Mouse (Mus musculus) erythroblast, adult 5-6 weeks (primary cell): ENCODE measurements around the gene Gm10135. TPM values are rescaled to one million over a fixed set of nuclear protein-coding genes. Genes with fewer than 3 reads are reported as not detected.
"Not testable (repeated sequence)": the region's sequence is repeated elsewhere in the genome, so short reads cannot be mapped to it uniquely, and the experiment has no call there.

Experiments used
- ATAC-seq: replicated peaks from 2 replicates; pipeline ENCODE4 v1.8.0; 2016; ENCODE audit warnings: moderate number of reproducible peaks, mild to moderate bottlenecking, moderate TSS enrichment, inconsistent platforms; ENCODE audit not compliant: poor library complexity, low FRiP score, severe bottlenecking
- total RNA-seq, 2 experiments: library from RNA; stranded (forward) in 1 of 2; stranded (reverse) in 1 of 2; fragments of 150-400 nt in 1 of 2; fragments of 200-764, 138-1000 nt in 1 of 2; gene quantifications; 2 replicates each; pipeline versions ENCODE4 v1.2.3 to v1.2.4; 2015 to 2017; ENCODE audit warnings: low replicate concordance in 2 of 2

Gene Gm10135
- total RNA-seq, 2 experiments from 2014 or later, result not detected

DNA sequence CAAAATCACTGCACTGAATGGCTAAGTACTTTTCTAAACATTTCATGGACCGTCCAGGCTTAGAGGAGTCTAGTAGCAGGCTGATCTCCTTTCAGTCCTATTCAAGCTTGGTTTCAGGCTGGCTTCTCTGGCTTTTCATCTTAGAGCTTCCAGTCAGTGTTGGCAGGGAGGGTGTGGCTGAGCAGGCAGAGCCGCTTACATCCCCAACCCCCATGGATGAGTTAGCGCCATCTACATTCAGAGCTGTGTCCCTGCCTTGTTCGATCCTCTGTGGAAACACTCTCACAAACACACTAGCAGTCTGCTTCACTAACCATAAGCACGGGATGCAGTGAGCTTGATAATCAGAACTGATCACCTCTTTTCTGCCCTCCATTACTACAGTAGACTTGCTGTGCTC is 1.6 kb downstream of the Gm10135 start:
- no peak for ATAC-seq

DNA sequence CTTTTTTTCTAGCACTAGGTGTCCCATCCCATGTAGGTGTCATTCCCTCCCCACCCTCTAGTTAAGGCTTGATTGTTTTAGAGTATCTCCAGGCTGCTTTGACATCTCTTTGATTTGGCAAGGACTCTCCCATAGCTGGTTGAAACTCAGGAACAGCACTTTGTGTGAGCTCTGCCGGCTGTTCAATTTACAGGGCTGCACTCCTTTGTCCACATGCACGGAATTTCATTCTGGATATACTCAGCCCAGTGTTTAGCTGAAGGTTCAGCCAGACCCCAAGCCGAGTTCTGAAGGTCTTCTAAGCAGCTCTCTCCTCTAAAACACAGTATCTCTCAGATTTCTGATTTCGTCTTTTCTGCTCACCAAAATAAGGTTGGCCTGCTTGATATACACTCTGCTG is 2.1 kb downstream of the Gm10135 start:
- no peak for ATAC-seq

DNA sequence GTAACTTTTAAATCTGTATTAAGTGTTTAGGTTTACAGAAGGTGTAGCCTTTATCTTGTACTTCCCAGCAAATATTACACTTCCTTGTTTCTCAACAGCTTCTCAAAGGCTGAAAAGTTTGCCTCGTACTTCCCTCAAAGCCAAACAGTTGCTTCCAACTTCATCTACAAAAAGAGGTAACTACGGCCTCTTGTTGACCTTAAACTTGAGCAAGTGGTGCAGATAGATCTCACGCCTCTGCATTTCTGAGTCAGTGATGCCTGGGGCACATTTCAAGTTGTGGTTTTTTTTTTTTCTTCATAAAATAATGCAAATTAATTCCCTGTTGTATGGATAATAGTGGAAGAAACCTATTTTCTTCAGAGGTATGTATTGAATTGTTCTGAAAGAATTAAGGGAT is 8.8 kb downstream of the Gm10135 start:
- no peak for ATAC-seq

DNA sequence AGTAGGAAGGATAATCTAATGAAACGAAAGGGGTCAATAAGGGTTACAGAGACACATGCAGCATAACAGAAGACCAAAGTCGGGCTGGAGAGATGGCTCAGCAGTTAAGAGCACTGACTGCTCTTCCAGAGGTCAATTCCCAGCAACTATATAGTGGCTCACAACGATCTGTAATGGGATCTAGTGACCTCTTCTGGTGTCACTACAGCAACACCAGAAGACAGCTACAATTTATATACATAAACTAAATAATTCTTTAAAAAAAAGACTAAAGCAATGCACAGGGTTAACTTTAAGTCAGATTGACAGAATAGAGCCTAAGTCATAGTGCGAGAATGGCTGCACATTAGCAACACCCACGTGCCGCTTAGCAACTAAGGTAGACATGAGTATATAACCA is 14.4 kb downstream of the Gm10135 start:
- no peak for ATAC-seq

DNA sequence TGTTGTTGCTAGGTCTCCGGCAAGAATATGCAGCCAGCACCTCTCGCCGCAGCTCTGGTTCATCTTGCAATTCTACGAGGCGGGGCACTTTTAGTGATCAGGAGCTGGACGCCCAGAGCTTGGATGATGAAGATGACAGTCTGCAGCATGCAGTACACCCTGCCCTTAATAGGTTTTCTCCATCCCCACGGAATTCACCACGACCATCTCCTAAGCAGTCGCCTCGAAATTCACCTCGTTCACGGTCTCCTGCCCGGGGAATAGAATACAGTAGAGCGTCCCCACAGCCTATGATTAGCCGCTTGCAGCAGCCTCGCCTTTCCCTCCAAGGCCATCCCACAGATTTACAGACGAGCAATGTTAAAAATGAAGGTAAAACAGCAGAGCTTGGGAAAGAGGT is 17.2 kb downstream of the Gm10135 start:
- ATAC-seq, result no peak

DNA sequence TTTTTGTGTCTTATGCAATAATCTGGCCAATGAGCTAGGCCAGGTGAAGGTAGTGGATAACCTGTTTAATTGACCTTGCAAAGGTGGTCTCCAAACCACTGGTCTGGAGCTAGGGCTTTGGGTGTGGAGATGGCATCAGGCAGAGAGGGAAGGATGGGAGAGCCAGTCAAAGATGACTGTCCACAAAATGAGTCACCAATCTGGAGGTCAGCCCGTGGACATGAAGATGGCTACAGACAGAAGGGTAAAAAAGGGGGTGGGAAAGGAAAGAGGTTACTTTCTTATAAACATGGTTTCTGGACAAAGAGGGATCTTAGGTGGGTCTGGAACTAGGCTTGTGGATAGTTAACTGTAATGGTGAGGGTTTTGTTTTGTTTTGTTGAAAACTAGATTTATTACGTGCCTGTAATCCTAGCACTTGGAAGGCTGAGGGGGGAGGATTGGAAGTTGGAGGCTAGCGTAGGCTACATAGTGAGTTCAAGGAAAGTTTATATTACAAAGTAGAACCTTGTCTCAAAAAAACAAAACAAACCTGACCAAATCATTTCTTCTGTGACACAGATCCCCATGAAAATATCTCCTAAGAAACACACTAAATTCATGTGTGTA is 20.4 kb downstream of the Gm10135 start:
- ATAC-seq, result no peak

DNA sequence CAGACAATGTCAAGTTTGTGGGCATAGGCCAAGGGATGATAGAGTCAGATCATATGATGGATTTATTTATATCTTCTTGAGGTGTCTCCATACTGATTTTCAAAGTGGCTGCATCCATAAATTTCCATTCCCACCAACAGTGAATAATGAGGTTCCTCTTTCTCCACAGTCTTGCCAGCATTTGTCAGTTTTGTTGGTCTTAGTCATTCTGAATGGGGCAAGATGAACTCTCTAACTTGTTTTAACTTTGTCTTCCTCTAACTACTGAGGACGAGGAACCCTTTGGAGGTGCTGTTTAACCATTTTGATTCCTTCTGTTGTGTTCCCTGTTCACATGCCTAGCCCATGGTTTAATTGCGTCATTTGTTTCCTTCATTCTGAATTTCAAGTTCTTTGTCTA is 24.2 kb downstream of the Gm10135 start:
- no peak for ATAC-seq

DNA sequence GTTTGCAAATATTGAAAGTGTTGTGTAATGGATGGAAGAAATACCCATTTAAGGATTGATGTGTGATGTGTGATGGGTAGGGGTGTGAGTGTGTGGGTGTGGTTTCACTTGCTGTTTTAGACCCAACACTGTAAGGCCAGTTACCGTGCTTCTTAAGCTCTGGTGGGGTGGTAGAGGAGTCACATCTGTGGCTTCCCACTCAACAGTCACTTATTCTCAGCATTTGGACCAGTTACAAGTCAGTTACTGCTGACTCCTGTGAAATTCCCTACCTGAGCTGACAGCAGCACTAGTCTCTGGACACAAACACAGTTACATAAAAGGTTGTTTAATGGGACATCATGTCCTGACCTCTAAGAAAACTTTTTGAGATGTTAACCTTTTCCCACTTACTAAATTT is 26.4 kb downstream of the Gm10135 start:
- no peak for ATAC-seq

DNA sequence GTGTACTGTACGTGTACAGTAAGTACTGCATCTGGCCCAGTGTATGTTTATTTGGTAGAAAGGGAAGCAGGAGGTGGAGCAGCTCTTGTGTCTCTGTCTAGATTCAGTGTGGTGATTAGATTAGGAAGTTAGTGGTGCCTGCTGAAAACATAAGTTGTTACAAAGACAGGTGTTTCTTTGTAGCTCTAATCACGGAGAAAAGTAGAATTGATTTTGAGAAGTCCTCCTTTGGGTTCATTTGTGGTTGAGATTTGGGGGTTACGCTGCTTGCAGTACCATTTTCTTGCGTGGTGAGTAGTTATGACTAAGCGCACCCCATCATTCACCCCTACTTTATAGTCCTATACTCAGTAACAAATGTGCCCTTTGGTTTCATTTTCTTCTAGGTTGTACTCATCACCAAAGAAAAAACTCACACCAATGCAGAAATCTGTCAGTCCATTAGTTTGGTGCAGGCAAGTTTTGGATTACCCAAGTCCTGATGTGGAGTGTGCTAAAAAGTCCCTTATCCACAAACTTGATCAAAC is 33.5 kb downstream of the Gm10135 start:
- no peak for ATAC-seq

DNA sequence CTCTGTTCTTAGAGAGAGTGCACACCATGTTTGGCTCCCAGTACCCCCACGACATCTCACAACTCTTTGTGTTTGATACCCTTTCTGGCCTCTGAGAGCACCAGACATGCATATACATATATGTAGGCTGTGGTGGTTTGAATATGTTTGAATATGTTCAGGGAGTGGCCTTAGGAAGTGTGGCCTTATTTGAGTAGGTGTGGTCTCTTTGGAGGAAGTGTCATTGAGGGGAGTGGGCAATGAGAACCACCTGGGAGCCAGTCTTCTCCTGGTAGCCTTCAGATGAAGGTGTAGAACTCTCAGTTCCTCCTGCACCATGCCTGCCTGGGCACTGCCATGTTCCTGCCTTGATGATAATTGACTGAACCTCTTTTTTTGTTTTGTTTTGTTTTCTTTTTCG is 35.2 kb downstream of the Gm10135 start:
- no peak for ATAC-seq

DNA sequence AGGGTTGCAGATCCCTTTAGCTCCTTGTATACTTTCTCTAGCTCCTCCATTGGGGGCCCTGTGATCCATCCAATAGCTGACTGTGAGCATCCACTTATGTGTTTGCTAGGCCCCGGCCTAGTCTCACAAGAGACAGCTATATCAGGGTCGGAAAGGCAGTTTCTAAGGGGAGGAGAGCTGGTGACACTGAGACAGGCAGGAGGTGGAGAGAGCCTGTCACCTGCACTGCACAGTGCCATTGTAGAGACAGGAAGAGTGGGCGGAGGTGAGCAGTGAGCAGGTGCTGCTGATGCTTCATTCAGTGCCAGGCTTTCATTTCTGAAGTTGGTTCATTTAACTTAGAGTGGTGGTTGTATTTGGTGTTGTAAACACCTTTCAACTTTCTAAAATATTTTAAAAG is 36.1 kb downstream of the Gm10135 start:
- not testable (repeated sequence) for ATAC-seq

DNA sequence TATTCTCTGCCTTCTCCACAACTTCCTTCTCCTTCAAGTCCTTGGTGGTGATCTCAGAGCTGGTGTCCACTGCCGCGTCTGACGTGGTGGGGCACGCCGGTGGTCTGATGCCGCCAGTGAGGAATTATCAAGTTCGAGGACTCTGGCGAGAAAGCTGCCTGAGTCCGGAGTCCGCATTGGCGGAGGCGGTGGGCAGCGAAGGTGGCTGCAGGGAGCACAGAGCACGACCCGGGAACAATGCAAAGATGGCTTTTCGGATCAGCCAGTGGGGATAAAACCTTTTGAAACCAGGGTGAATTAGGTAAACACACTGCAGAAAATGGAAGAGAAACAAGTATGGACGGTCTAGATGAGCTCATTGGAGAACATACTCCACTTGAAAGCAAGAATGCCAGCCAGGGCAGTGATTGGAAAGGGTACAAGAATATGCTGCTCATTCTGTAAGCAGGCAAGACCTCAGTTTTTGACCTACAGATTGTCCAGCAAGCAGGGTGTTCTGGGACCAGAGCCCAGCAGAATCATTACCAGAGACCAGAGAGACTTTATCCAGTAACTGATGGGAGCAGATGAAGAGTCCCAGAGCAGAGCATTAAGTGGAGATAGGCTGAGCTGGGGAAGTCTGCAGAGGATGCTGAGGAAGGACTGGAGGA is 41.4 kb downstream of the Gm10135 start:
- ATAC-seq, result no peak

DNA sequence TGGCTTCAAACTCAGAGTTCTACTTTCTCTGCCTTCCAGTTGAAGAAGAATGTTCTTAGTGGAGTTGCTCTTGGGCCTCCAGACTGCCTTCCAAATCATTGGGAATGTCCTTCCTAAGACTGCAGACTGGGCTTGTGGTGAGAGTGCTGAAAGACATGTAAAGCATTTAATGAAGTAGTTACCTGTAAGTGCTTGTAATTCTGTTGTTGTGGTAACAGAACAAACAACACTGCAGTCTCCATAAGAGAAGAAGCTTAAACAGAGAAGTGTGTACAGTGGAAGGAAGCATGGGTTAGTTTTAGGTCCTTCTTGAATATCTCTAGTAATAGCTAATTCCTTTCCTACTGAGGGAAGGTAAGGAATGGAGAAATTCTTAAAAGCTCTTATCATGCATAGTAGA is 47.4 kb downstream of the Gm10135 start:
- no peak for ATAC-seq

DNA sequence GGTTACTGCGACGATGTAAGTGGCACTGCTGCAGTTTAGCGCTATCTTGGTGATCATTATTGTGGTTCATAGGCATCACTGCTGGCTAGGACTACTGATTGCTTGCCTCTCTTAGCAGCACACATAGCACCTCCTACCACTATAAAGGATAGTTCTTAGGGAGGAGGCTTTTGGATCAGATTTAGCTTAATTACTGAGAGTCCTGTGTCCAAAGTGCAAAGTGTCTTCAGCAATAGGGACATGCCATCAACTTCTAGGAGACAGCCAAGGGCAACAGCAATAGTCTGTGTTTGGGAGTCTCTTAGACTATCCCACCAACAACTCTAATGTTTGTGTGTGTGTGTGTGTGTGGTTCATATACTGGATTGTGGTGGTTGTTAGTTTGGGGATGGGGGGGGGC is 51.7 kb downstream of the Gm10135 start:
- no peak for ATAC-seq

DNA sequence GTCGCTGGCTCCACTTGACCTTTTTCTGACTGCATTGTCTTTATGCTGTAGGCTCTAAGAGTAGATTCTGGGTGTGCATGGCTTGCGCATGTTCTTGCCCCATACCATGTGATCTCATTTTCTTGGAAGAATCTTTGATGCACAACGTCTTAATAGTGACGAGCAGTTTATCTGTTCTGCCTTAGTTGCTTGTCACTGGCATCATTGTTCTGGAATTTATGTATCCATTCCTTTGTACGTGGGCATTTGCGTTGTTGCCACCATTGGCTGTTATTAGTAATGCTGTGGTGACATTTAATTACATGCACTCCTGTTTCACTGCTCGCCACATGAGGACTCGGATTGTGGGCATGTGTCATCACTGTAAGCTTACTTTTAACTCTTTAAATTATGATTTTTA is 53.3 kb downstream of the Gm10135 start:
- no peak for ATAC-seq

DNA sequence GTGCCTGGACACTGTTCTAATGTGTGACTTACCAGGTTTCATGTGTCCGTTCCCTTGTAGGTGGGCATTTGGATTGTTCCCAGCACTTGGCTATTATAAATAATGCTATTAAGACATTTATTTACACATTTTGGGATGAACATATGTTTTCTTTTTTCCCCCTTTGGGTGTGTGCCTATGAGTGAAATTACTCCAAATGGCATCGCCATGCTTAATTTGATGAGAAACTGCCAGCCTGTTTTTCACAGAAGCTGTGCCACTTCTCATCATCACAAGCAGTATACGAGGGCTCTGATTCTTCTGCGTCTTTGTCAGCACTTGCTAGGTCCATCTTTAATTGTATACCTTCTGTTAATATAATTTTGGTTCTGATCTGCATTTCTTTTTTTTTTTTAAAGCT is 54.1 kb downstream of the Gm10135 start:
- no peak for ATAC-seq

DNA sequence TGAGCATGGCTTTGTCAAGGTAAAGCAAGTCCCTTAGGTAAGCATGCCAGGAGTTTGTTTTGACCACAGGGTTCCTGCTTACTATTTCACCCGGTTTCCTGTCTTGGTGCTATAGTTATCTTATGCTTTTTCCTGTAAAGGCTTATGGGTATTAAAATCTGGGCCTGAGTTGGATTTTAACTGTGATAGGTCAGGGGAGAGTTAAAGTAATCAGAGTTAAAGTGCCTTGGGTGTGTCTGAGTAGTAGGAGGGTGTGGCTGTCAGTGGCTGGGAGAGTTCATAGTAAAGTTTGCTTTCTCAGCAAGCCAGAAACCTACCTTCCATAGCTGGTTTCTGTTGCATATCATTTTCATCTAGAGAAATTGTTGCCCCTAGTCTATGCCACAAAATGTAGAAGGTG is 57.7 kb downstream of the Gm10135 start:
- ATAC-seq, result no peak

DNA sequence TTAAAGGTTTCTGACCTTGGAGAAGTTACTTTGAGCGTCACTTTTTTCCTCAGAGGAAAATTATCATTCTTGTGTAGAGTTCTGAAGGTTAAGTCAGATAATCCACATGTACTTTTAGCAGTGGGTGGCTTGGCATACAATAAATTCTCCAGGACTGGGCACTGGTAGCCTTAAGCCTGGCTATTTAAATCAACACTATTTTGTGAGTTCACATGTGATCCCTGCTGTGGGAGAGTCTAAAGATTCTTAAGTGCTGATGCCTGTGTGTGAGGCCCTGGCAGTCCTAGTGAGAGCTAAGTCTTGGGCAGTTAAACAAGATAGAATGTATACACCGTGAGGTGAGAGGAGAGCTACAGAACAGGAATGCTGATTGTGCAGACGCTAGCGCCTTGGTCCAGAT is 58.5 kb downstream of the Gm10135 start:
- ATAC-seq, result no peak
